Mouse (Mus musculus) olfactory bulb, adult 2 months (tissue): ENCODE results near the gene Pdzd2. TPM values are rescaled to one million over a fixed set of nuclear protein-coding genes. Genes with fewer than 3 reads are reported as not detected.
"Not testable (repeated sequence)": the region's sequence is repeated elsewhere in the genome, so short reads cannot be mapped to it uniquely, and the experiment has no call there.

Source experiments
- H3K27ac ChIP-seq: fragments of 200-500 bp; 2 replicates; pipeline ENCODE4 v1.5.1; 2012; ENCODE audit warnings: low read depth, low read length; ENCODE audit not compliant: insufficient read depth
- H3K4me1 ChIP-seq: fragments of 200-500 bp; 2 replicates; pipeline ENCODE4 v1.6.1; 2012; ENCODE audit warnings: low read length; ENCODE audit not compliant: control insufficient read depth, insufficient read depth
- H3K4me3 ChIP-seq: fragments of 200-500 bp; 2 replicates; pipeline ENCODE4 v1.5.1; 2012; ENCODE audit warnings: mild to moderate bottlenecking, low read depth, low read length, moderate library complexity; ENCODE audit not compliant: insufficient read depth
- CTCF ChIP-seq: fragments of 200-500 bp; IDR thresholded peaks from 2 replicates; pipeline ENCODE4 v1.5.1; 2012; ENCODE audit warnings: low read depth, mild to moderate bottlenecking, low read length, moderate library complexity; ENCODE audit not compliant: insufficient read depth
- POLR2A ChIP-seq: fragments of 200-500 bp; IDR thresholded peaks from 2 replicates; pipeline ENCODE4 v1.6.1; 2012; ENCODE audit warnings: mild to moderate bottlenecking, low read depth, low read length, moderate library complexity; ENCODE audit not compliant: insufficient read depth
- WGBS: fragments of 180-500 bp; shearing (Covaris S2); methylation state at CpG from one replicate; pipeline ENCODE4 v1.1.7; 2018; 5-methylcytosine and 5-hydroxymethylcytosine counted together
- polyA plus RNA-seq: library from polyadenylated mRNA; stranded (reverse); fragments of >200 nt; gene quantifications from 2 replicates; pipeline ENCODE4 v1.2.4, GENCODE M21; 2012; ENCODE audit warnings: low replicate concordance; ENCODE audit not compliant: missing spikeins, insufficient read depth, insufficient read length

Gene Pdzd2
- polyA plus RNA-seq, 1 experiment: not detected

- Histone ChIP-seq H3K4me1 (peaks cover 16% of the 10 kb centered on the region), H3K4me3 (no peak overlapping the region), H3K27ac (no peak overlapping the region)
- no peak for TF ChIP-seq POLR2A
- no peak for TF ChIP-seq CTCF
- WGBS: 89% methylated on average over 6 of the region's 6 CpGs
These were observed 365.8 kb downstream of the Pdzd2 start for GRCm38 (mm10) chr15:12373918-12374317.

- Histone ChIP-seq H3K27ac (no peak overlapping the region), H3K4me3 (no peak overlapping the region), H3K4me1 (peaks cover 16% of the 10 kb centered on the region)
- WGBS: 86% methylated on average over 14 of the region's 14 CpGs
- TF ChIP-seq CTCF: no peak
- no peak for TF ChIP-seq POLR2A
These were observed 366.2 kb downstream of the Pdzd2 start for GRCm38 (mm10) chr15:12373496-12373895.

GRCm38 (mm10) chr15:12371183-12371582 lies 368.5 kb downstream of the Pdzd2 start:
- H3K4me3 ChIP-seq: no peak overlapping the region
- WGBS: 10% methylated on average over 8 of the region's 8 CpGs
- H3K4me1 ChIP-seq: peaks cover 13% of the 10 kb centered on the region
- no peak overlapping the region for H3K27ac ChIP-seq
- TF ChIP-seq CTCF (peak; percentile 46; the same call in 1 of the 2 replicates), POLR2A (no peak)

GRCm38 (mm10) chr15:12370096-12370495 lies 369.6 kb downstream of the Pdzd2 start:
- Histone ChIP-seq H3K4me1 (peaks cover 12% of the 10 kb centered on the region), H3K4me3 (no peak overlapping the region), H3K27ac (no peak overlapping the region)
- 78% methylated on average over 3 of the region's 3 CpGs for WGBS
- TF ChIP-seq POLR2A (no peak), CTCF (no peak)

GRCm38 (mm10) chr15:12368850-12369249 lies 370.9 kb downstream of the Pdzd2 start:
- H3K4me3 ChIP-seq: no peak overlapping the region
- H3K4me1 ChIP-seq: peaks cover 12% of the 10 kb centered on the region
- TF ChIP-seq POLR2A (no peak), CTCF (no peak)
- 93% methylated on average over 4 of the region's 4 CpGs for WGBS
- H3K27ac ChIP-seq: no peak overlapping the region

GRCm38 (mm10) chr15:12368357-12368756 lies 371.4 kb downstream of the Pdzd2 start:
- TF ChIP-seq CTCF (no peak), POLR2A (no peak)

GRCm38 (mm10) chr15:12367306-12368080 lies 372.2 kb downstream of the Pdzd2 start:
- H3K4me3 ChIP-seq: no peak overlapping the region
- TF ChIP-seq CTCF (no peak), POLR2A (no peak)
- 70% methylated on average over 13 of the region's 13 CpGs for WGBS
- no peak overlapping the region for H3K27ac ChIP-seq
- H3K4me1 ChIP-seq: peaks cover 12% of the 10 kb centered on the region

More at GRCm38 (mm10) chr15:12368357-12368756, 371.4 kb downstream of the Pdzd2 start:
- peaks cover 12% of the 10 kb centered on the region for H3K4me1 ChIP-seq
- no peak overlapping the region for H3K4me3 ChIP-seq
- no peak overlapping the region for H3K27ac ChIP-seq
- WGBS: 64% methylated on average over 11 of the region's 11 CpGs

- 90% methylated on average over 11 of the region's 11 CpGs for WGBS
- H3K4me3 ChIP-seq, H3K27ac ChIP-seq: not testable (repeated sequence)
- peaks cover 12% of the 10 kb centered on the region for H3K4me1 ChIP-seq
These were observed 373.0 kb downstream of the Pdzd2 start for GRCm38 (mm10) chr15:12366580-12367305.

GRCm38 (mm10) chr15:12366072-12366469 lies 373.7 kb downstream of the Pdzd2 start:
- no peak for TF ChIP-seq CTCF
- TF ChIP-seq POLR2A: no peak
- peak overlapping the region; percentile 26; the same call in 1 of the 2 replicates for H3K27ac ChIP-seq
- no peak overlapping the region for H3K4me3 ChIP-seq
- peaks cover 9% of the 10 kb centered on the region for H3K4me1 ChIP-seq
- WGBS: 21% methylated on average over 3 of the region's 3 CpGs
